Mouse (Mus musculus) thymus, adult 2 months (tissue): Measurements from ENCODE around the gene Arid1a.

Experiments used
- CTCF ChIP-seq: fragments of 200-500 bp; IDR thresholded peaks from 2 replicates; pipeline ENCODE4 v1.5.1; 2012; ENCODE audit warnings: mild to moderate bottlenecking, control low read depth, low read length, moderate library complexity, borderline replicate concordance; ENCODE audit not compliant: control insufficient read depth, poor library complexity, insufficient read depth; ENCODE audit errors: extremely low read depth
- POLR2A ChIP-seq: fragments of 200-500 bp; IDR thresholded peaks from 2 replicates; pipeline ENCODE4 v1.6.1; 2012; ENCODE audit warnings: mild to moderate bottlenecking, low read length, control low read depth, moderate library complexity; ENCODE audit not compliant: control insufficient read depth, poor library complexity, insufficient read depth; ENCODE audit errors: extremely low read depth

GRCm38 (mm10) chr4:133728256-133728655 lies 28.3 kb downstream of the Arid1a start:
- TF ChIP-seq CTCF (no peak), POLR2A (no peak)
